Mouse (Mus musculus) G1E-ER4 (cell line): ENCODE data around the gene Srl. TPM values are rescaled to one million over a fixed set of nuclear protein-coding genes. Genes with fewer than 3 reads are reported as not detected.

Experiments used
- GATA1 ChIP-seq: IDR thresholded peaks from one replicate; pipeline ENCODE4 v1.8.0; 2012; ENCODE audit warnings: low read length, inconsistent platforms
- polyA plus RNA-seq: library from polyadenylated mRNA; stranded (reverse); fragments of >175 nt; gene quantifications from 2 replicates; pipeline ENCODE4 v1.2.3, GENCODE M21; 2012

Gene Srl
- polyA plus RNA-seq, 1 experiment = 2.1 TPM

DNA sequence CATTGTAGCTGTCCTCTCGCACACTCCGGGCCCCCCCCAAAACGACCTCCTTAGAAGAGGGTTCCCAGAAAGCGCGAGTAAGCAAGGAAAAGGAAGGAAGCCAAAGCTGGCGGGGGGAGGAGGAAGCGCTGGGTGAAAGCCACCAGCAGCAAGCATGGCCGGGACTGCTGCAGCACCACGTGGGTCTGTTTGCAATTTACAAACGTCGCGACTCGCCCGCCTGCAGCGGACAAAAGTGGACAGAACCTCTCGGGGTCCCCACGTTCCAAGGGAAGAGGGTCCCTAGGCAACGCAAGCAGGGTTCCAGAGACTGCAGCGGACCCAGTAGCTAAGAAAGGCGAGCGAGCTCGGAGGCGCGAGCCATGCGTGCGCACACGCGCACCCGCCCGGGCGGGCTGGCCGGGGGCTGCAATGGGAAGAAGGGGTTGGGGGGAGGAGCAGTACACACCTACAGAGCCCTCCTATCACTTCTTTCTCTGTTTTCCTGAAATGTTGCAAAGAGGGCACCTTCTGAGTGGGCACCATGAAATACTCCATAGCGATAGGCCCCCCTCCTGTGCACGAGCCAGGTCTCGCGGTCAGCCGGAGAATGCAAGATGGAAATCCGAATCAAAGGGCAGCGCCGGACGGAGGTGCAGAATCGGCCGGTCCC is 17.5 kb upstream of the Srl start:
- no peak for TF ChIP-seq GATA1

GRCm38 (mm10) chr16:4558384-4558979 is 16.9 kb upstream of the Srl start:
- TF ChIP-seq GATA1 = no peak

GRCm38 (mm10) chr16:4557949-4558348 is 16.3 kb upstream of the Srl start:
- TF ChIP-seq GATA1 = no peak

- TF ChIP-seq GATA1 = no peak
These were observed 15.5 kb upstream of the Srl start for GRCm38 (mm10) chr16:4557085-4557484.

- TF ChIP-seq GATA1 = no peak
These were observed 13.9 kb upstream of the Srl start for GRCm38 (mm10) chr16:4555555-4555954.

- TF ChIP-seq GATA1 = no peak
These were observed 11.4 kb upstream of the Srl start for GRCm38 (mm10) chr16:4552829-4553550.

- no peak for TF ChIP-seq GATA1
These were observed 10.3 kb upstream of the Srl start for GRCm38 (mm10) chr16:4551885-4552284.

DNA sequence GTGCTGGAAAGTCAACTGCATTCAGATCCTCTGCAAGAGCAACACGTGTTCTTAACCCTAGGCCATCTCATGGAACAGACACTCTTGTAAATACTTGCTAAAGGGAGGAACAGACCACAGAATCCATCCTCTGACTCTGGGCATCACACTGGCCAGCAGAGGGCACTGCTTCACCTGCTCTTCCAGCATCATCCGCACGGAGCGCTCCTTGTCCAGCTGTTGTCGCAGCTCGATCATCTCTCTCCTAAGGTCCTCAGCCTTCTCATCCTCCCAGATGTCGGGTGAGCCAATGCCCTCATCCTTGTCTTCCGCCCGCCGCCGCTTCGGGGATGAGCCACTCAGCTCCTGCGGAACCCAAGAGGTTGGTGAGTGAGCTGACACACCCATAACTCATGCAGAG is 9.4 kb upstream of the Srl start:
- no peak for TF ChIP-seq GATA1

GRCm38 (mm10) chr16:4548953-4549688 is 7.5 kb upstream of the Srl start:
- no peak for TF ChIP-seq GATA1

DNA sequence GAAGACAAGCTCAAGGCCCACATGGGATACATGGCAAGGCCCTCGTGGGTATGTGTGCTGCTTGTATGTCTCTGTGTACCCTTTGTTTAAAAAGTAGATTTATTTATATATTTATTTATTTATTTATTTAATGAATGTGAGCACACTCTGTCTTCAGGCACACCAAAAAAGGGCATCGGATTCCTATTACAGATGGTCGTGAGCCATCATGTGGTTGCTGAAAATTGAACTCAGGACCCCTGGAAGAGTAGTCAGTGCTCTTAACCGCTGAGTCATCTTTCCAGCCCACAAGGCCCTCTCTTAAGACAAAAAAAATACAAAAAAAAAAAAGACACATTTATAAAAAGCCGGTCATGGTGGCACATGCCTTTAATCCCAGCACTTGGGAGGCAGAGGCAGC is 6.0 kb upstream of the Srl start:
- TF ChIP-seq GATA1 = no peak

DNA sequence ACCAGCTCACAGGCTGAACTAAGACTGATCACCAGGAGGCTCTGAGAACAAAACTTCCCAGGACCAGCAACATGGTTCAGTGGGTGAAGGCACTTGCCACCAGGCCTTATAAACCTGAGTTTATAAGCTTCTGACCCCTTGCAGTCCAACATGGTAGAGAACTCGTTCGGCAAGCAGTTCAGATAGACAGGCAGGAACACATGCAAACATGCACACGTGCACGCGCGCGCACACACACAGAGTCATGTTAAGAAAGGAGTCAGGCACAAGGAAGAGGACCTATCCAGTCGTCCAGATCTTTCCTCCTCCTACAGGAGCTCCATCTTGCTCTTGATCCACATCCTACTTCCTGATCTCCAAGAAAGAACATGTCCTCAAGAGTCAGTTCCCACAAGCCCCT is 5.2 kb upstream of the Srl start:
- TF ChIP-seq GATA1 = no peak

DNA sequence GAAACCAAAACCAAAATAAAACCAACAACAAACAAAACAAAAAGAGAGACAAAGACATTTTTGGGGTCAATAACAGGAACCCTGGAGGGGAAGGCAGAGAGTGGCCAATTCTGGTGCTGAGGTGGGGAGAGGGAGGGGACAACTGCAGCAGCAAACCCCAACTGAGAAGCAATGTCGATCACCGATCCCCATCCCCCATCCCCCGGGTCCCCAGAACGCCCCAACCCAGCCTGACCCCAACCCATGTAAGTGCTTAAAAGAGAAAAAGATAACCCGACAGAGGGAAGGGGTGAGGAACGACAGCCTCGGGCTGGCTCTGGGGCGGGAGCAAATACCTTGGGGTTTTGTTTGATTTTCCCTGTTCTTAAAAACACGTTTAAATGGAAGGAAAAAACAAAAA is 3.2 kb upstream of the Srl start:
- TF ChIP-seq GATA1 = no peak

- TF ChIP-seq GATA1 = no peak
These were observed 1.6 kb upstream of the Srl start for GRCm38 (mm10) chr16:4543266-4543665.

DNA sequence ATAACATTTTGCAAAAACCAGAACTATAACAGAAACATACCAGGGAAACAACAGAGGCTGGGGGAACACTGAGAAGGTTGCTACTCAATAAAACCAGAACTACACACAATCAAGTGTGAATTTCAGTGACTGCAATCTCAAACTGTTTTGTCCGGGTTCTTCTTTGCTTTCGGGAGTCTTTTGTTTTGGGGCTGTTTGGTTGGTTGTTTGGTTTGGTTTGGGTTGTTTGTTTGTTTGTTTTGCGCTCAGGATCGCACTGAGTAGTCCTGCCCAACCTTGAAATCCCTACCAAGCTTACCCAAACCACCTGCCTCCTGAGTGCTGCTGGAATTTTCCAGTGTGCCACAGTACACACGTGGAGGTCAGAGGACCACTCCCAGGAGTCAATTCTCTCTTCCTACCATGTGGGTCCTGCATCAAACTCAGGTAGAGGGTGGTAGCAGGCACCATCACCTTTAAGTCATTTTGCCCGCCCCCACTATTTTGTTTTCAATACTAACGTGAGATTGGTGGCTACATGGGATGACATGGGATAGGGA is 689 bp upstream of the Srl start:
- no peak for TF ChIP-seq GATA1

GRCm38 (mm10) chr16:4541033-4541432 is 583 bp downstream of the Srl start:
- no peak for TF ChIP-seq GATA1
